Mouse (Mus musculus) MEL (cell line): ENCODE measurements at regions not wholly inside any gene's neighbourhood (a gene's known extent, or its start where the extent isn't known, plus 50 kb on each side); places are given as distances from the start of the nearest gene placed in this dataset.

ENCODE experiments used
- DNase-seq: peaks from one replicate; pipeline ENCODE4 v3.0.0; 2011; ENCODE audit warnings: low read depth, low spot score
- H3K27ac ChIP-seq: 2 replicates; pipeline ENCODE4 v1.5.1; 2012; ENCODE audit warnings: low read depth, mild to moderate bottlenecking, control low read depth, low read length, moderate library complexity; ENCODE audit not compliant: control insufficient read depth
- H3K27me3 ChIP-seq, 2 experiments: fragments of 150-350 bp in 1 of 2; sonication (generic) in 1 of 2; 2 replicates each; pipeline ENCODE4 v1.6.1; 2012; ENCODE audit warnings: low read length in 2 of 2, mild to moderate bottlenecking in 2 of 2, improper control_type of control experiment in 1 of 2, moderate library complexity in 1 of 2; ENCODE audit not compliant: insufficient read depth in 2 of 2, control insufficient read depth in 1 of 2
- H3K36me3 ChIP-seq, 2 experiments: 2 replicates each; pipeline ENCODE4 v1.6.1; 2012 to 2014; ENCODE audit warnings: low read length in 2 of 2, improper control_type of control experiment in 1 of 2, inconsistent platforms in 1 of 2, mild to moderate bottlenecking in 1 of 2; ENCODE audit not compliant: insufficient read depth in 2 of 2, control insufficient read depth in 1 of 2
- H3K4me1 ChIP-seq, 2 experiments: fragments of 150-350 bp in 1 of 2; sonication (generic) in 1 of 2; 2 replicates each; pipeline ENCODE4 v1.6.1; 2012; ENCODE audit warnings: low read length in 2 of 2, improper control_type of control experiment in 1 of 2, mild to moderate bottlenecking in 1 of 2; ENCODE audit not compliant: insufficient read depth in 2 of 2, control insufficient read depth in 1 of 2
- H3K4me3 ChIP-seq, 2 experiments: fragments of 150-350 bp in 1 of 2; sonication (generic) in 1 of 2; 2 replicates each; pipeline ENCODE4 v1.5.1; 2012; ENCODE audit warnings: low read depth in 2 of 2, low read length in 2 of 2, mild to moderate bottlenecking in 2 of 2, moderate library complexity in 2 of 2, control low read depth in 1 of 2, improper control_type of control experiment in 1 of 2; ENCODE audit not compliant: control insufficient read depth in 1 of 2, insufficient read depth in 1 of 2
- H3K79me2 ChIP-seq: 2 replicates; pipeline ENCODE4 v1.6.1; 2012; ENCODE audit warnings: mild to moderate bottlenecking, low read length, moderate library complexity; ENCODE audit not compliant: control insufficient read depth, poor library complexity, insufficient read depth
- H3K9ac ChIP-seq: 2 replicates; pipeline ENCODE4 v1.6.1; 2012; ENCODE audit warnings: low read depth, mild to moderate bottlenecking, control low read depth, low read length, moderate library complexity; ENCODE audit not compliant: control insufficient read depth, poor library complexity, severe bottlenecking
- H3K9me3 ChIP-seq: fragments of 150-350 bp; sonication (generic); replicated peaks from 2 replicates; pipeline ENCODE4 v1.6.1; 2012; ENCODE audit warnings: mild to moderate bottlenecking, low read length, improper control_type of control experiment, moderate library complexity; ENCODE audit not compliant: insufficient read depth
- BHLHE40 ChIP-seq: IDR thresholded peaks from 2 replicates; pipeline ENCODE4 v1.6.1; 2012; ENCODE audit warnings: low read depth, mild to moderate bottlenecking, inconsistent platforms, low read length, improper control_type of control experiment, borderline replicate concordance
- CHD2 ChIP-seq: IDR thresholded peaks from 2 replicates; pipeline ENCODE4 v1.6.1; 2011; ENCODE audit warnings: low read length, improper control_type of control experiment
- CTCF ChIP-seq, 3 experiments: IDR thresholded peaks in 2 of 3; conservative IDR thresholded peaks in 1 of 3; 2 replicates each; pipeline ENCODE4 v1.5.1; 2011 to 2012; ENCODE audit warnings: low read length in 3 of 3, low read depth in 2 of 3, mild to moderate bottlenecking in 2 of 3, improper control_type of control experiment in 1 of 3, inconsistent platforms in 1 of 3, mixed read lengths in 1 of 3, moderate library complexity in 1 of 3; ENCODE audit not compliant: control insufficient read depth in 1 of 3, insufficient read depth in 1 of 3, poor library complexity in 1 of 3, severe bottlenecking in 1 of 3
- ELF1 ChIP-seq: IDR thresholded peaks from 2 replicates; pipeline ENCODE4 v1.6.1; 2014; ENCODE audit warnings: low read depth, mild to moderate bottlenecking, inconsistent platforms, low read length, improper control_type of control experiment, moderate library complexity
- EP300 ChIP-seq, 2 experiments: IDR thresholded peaks; 2 replicates each; pipeline ENCODE4 v1.6.1; 2011; ENCODE audit warnings: improper control_type of control experiment in 2 of 2, low read length in 2 of 2, low read depth in 1 of 2, mild to moderate bottlenecking in 1 of 2
- ETS1 ChIP-seq: IDR thresholded peaks from 2 replicates; pipeline ENCODE4 v1.6.1; 2012; ENCODE audit warnings: low read depth, mild to moderate bottlenecking, inconsistent platforms, low read length, improper control_type of control experiment, moderate library complexity
- MAFK ChIP-seq: IDR thresholded peaks from 2 replicates; pipeline ENCODE4 v1.6.1; 2011; ENCODE audit warnings: low read depth, mild to moderate bottlenecking, low read length, improper control_type of control experiment, borderline replicate concordance
- MEF2A ChIP-seq: IDR thresholded peaks from 2 replicates; pipeline ENCODE4 v1.6.1; 2014; ENCODE audit warnings: low read depth, mild to moderate bottlenecking, inconsistent platforms, low read length, improper control_type of control experiment; ENCODE audit not compliant: poor library complexity, insufficient replicate concordance, severe bottlenecking; ENCODE audit errors: extremely low read depth
- MYB ChIP-seq: IDR thresholded peaks from 2 replicates; pipeline ENCODE4 v1.6.1; 2011; ENCODE audit warnings: mild to moderate bottlenecking, low read depth, low read length, improper control_type of control experiment
- POLR2AphosphoS5 ChIP-seq: IDR thresholded peaks from 2 replicates; pipeline ENCODE4 v1.6.1; 2012; ENCODE audit warnings: low read depth, borderline replicate concordance, mild to moderate bottlenecking, inconsistent platforms, low read length, moderate library complexity, mixed read lengths
- RAD21 ChIP-seq: IDR thresholded peaks from 2 replicates; pipeline ENCODE4 v1.6.1; 2011; ENCODE audit warnings: mild to moderate bottlenecking, low read depth, low read length, improper control_type of control experiment
- TAL1 ChIP-seq: IDR thresholded peaks from 2 replicates; pipeline ENCODE4 v1.6.1; 2012; ENCODE audit warnings: mild to moderate bottlenecking, inconsistent platforms, low read length, moderate library complexity, mixed read lengths
- TBP ChIP-seq: IDR thresholded peaks from 2 replicates; pipeline ENCODE4 v1.8.0; 2011; ENCODE audit warnings: low read depth, low read length, improper control_type of control experiment
- UBTF ChIP-seq: IDR thresholded peaks from 2 replicates; pipeline ENCODE4 v1.6.1; 2012; ENCODE audit warnings: low read depth, mild to moderate bottlenecking, inconsistent platforms, low read length, improper control_type of control experiment, moderate library complexity, borderline replicate concordance; ENCODE audit not compliant: insufficient read depth
- USF1 ChIP-seq: IDR thresholded peaks from 2 replicates; pipeline ENCODE4 v1.6.1; 2014; ENCODE audit warnings: low read depth, mild to moderate bottlenecking, inconsistent platforms, low read length, improper control_type of control experiment, moderate library complexity
- ZMIZ1 ChIP-seq: IDR thresholded peaks from 2 replicates; pipeline ENCODE4 v1.6.1; 2012; ENCODE audit warnings: low read depth, mild to moderate bottlenecking, inconsistent platforms, low read length, improper control_type of control experiment, moderate library complexity
- ZNF384 ChIP-seq: IDR thresholded peaks from 2 replicates; pipeline ENCODE4 v1.6.1; 2012; ENCODE audit warnings: low read depth, mild to moderate bottlenecking, inconsistent platforms, low read length, improper control_type of control experiment

DNA sequence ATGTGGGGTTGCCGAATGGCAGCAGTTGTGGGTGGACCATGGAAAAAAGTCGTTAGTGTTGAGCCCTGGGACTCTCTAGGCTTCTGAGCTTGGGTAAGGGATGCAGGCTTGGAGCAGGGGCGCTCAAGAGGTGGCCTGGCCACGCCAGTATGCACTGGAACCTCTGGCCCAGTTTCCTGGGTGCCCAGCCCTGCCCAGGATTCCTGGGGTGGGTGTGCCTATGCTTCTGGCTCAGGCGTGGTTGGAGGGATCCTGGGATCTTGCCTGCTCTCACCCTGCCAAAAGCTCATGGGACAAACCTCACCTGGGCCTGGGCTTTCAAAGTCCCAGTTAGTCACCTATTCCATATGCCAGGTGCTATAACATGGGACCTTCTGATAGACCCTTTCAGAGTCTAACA lies 49.9 kb upstream of the Ppara start:
- DNase-seq: no peak
- Histone ChIP-seq H3K27ac (no peak overlapping the region), H3K9ac (no peak overlapping the region), H3K27me3 (no peaks in the 10 kb centered on the region), H3K36me3 (peaks cover 0 to 8% of the 10 kb centered on the region in 2 experiments; a peak in 2 of 4 replicates)
- TF ChIP-seq ZNF384 (no peak), POLR2AphosphoS5 (no peak), RAD21 (no peak), ZMIZ1 (no peak), UBTF (no peak), TBP (no peak), USF1 (no peak), BHLHE40 (no peak), MEF2A (no peak), CTCF (IDR thresholded peaks at IDR 0.05 in 2 of 3, conservative IDR thresholded peaks at IDR 0.05 in 1 of 3; ENCODE audit: control insufficient read depth in 1 of 3, insufficient read depth in 1 of 3, low read depth in 2 of 3, low read length in 3 of 3, poor library complexity in 1 of 3, severe bottlenecking in 1 of 3) (no peak), TAL1 (no peak), MYB (no peak), MAFK (no peak), EP300 (IDR thresholded peaks at IDR 0.05; ENCODE audit: low read depth in 1 of 2, low read length in 2 of 2) (no peak), CHD2 (no peak), ELF1 (no peak), ETS1 (no peak)
- TF ChIP-seq, all 39 proteins: peak for 0
- Histone ChIP-seq H3K4me3 (no peak overlapping the region), H3K79me2 (peaks cover 19% of the 10 kb centered on the region), H3K4me1 (no peaks in the 10 kb centered on the region), H3K9me3 (no peaks in the 10 kb centered on the region)
